Mouse (Mus musculus): Measurements from ENCODE around the gene Zfp385b.
A peak's percentile ranks its signal among the peaks of the same experiment; 100 is the strongest.
"Not testable (repeated sequence)": the region's sequence is repeated elsewhere in the genome, so short reads cannot be mapped to it uniquely, and the experiment has no call there.

The Zfp385b gene

DNA sequence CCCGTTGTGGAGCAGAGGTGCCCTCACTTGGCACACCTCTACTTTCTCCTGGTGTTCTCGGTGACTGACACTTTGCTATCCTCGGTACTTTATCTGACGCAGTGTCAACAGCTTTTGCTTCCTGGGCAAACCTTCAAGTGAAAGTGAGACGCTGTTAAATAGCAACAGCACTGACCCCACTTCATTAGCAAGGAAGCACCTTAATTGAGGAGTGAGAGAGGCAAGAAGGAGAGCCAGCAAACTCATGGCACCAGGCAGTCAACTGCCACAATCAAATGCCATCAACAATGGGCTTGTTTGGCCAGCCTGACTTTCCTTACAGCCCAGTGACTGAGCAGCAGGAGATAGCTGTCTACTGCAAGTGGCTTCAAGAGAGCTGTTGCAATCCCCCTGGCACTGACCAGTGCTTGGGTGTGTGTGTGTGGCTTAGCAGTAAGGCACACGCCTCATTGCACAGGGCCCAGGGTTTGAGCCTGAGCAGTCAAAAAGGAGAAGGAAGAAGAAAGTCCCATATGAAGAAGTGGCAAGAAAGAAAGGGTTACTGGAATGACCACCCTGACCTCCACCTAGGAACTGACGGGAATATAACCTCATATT lies 365.0 kb downstream of the Zfp385b start:
- no peak for DNase-seq

DNA sequence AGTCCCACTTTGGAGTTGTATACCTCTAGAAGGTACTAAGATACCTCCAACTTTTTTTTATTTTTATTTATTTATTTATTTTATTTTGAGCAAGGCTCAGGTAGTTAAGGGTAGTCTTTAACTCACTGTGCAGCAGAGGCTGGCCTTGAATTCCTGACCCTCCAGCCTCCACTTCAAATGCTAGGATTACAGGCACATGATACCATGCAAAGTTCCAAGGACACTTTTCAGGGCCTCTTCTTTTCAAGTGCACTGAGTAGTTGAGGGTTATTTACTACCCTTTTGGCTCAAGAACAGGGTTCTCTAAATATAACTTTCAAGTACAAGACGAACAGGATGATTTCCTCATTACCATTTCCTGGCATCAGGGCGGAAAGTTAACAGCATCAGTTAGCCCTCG lies 365.7 kb downstream of the Zfp385b start:
- no peak for DNase-seq

DNA sequence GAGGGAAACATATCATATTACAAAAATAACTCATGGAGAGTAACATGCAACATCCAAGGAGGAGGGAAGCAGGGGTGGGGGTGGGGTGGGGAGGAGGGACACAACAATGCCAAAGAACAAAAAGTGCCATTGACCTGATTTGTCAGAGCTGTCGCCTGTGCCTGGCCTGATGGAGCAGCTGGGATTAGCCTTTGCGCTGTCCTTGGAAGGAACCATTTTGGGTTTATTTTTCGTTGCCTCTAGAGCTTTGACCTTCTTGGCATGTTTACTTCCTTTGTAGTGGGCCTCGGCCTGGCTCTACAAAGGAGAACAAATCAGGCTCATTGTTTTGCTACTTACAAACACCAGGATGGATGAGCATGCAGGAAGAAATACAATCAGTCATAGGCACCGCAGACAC lies 369.4 kb downstream of the Zfp385b start:
- DNase-seq: not testable (repeated sequence)

DNA sequence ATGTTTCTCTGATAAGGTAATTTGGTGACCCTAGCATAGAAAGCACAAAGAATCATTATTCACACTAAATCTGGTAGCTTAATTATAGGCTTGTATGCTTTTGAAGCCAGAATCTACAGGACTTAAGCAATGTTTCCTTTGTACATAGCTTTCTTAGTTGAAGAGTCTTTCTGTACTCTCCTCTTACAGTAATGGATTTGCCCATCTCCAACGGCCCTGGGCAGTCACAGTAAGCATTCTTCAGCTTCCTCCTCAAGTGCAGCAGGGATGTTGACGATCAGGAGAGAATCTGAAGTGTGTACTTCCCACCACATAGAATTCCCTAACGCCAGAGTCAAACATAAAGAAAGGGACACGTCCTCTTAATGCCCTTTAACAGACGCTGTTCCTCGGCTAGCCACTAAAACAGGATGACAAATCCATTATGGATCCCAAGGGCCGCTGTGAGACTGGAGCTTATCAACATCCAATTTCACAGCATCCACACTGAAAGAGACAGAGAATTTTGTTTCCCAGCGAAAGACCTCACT lies 370.4 kb downstream of the Zfp385b start:
- no peak for DNase-seq

DNA sequence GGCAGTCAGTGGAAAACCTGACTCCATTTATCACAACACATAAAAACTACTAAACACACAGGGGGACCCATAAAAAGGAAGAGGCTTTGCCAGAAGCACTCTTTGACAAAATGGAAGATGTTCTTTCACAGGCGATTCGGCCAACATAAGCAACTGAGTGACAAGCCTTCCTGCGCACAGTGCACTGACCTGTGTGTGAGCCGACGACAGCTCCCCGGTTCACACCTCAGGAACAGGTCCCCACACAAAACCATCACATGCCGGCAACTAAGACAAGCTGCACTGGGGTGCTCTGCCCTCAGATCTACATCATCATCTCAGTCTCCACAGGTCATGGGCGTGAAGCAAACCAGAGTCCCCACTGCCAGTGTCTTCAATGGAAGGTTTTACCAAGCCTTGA lies 375.2 kb downstream of the Zfp385b start:
- DNase-seq: no peak

DNA sequence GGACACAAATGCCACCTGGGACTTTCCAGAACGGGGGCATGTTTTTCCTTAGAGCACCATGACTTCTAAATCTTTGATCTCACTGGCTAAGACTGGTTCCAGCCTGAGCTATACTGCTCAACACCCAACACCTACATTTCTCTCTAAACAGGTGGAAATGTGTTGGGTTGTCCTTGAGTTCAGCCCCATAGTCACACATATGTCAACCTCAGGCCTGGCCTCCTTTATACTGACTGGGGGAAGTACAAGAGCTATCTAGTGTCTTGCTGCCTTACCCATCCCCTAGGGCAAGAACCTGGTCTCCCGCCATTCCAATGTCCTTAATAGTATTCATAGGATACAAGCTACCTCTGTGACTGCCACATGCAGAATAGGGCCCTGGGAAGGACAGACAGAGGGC lies 378.8 kb downstream of the Zfp385b start:
- no peak for DNase-seq

DNA sequence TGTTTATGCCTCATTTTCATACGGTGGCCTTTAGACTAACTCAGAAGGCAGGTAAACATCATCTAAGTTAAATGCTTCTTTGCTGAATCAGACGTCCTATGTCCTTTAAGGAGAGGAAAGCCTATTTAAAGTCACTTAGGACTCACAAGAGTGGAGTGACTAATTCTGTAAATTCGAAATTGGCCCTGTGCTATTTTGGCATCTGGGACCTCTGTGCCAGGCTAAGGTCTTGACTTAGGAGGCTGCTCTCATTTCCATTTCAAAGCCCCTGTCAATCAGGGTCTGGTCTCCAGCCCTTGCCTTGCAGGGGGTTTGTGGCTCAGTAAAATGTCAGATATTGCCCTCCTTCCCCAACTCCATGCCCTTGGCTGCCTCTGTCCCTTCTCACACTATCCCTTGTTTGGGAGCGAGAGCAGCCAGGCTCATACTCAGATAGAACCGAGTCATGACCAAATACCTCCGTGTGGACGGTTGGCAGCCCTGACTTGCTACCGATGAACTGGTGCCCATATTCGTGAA lies 383.1 kb downstream of the Zfp385b start:
- DNase-seq: no peak

DNA sequence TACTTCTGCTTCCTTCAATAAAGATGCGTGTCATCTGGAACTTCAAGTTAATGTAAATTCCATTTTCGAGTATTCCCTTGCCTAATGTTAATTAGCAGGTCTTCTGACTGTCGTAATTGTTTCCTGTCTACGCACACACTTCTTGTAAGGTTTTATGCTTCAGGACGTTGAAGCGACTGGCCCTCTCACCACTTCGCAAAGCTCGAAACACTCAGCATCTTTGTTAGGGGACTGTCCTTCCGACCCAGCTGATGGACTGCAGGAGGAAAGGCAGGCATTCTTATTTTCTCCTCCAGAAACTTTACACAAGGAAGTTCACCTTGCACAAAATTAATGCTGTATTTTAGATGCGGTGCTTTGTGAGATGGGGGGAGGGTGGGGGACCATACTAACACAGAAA lies 400.0 kb downstream of the Zfp385b start:
- no peak for DNase-seq

DNA sequence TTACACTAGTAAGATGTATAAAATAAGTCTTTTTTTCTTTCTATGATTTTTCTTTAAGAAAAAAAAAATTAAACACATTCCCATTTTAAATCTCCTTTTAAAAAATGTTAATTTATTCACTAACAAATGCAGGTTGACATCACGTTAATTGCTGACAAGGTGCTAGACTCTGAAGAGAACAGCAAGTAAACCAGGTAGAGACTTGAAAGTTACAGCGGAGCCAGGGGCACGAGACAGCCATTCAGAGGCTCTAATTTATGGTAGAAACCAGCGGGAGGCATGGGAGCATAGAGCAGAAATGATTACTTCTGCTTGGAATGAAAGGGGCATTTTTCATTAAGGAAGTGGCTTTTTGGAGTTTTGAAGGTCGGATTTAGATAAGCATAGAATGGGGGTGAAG lies 401.4 kb downstream of the Zfp385b start:
- DNase-seq: no peak

DNA sequence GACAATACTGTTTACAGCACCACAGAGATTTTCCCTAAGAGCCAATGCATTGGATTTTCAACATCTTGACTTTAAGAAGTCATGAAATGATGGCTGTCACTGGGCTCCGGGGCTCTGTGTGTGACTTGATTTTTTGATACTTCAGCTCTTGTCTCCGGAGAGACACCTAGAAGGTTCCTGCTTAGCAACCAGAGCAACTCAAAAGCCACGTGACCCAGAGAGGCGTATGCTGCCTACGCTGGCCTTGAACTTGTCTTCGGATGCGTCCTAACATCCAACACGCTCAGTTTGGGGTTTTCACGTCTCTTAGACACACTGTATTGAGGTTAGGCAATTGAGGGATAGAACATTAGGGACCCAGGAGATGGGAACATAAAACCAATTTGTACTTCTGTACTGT lies 407.3 kb downstream of the Zfp385b start:
- DNase-seq: no peak

DNA sequence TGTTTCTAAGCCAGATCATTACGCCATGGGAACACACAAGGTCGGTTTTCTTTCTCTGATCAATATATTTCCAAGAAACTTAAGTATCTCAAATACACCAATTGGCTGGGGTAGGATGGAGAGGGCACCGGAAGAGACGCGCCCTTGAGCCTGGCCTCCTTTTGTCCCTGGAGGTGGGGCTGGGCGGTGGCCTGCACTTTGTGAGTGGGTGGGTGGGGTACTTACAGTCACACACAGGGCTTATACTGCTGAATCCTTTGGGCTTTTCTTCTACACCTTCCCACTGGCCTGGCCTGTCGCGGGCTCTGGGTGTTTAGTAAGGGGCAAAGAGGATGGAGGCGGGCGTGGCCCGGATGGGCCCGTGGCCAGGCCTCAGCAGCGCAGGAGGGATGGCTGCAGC lies 407.8 kb downstream of the Zfp385b start:
- DNase-seq: no peak

DNA sequence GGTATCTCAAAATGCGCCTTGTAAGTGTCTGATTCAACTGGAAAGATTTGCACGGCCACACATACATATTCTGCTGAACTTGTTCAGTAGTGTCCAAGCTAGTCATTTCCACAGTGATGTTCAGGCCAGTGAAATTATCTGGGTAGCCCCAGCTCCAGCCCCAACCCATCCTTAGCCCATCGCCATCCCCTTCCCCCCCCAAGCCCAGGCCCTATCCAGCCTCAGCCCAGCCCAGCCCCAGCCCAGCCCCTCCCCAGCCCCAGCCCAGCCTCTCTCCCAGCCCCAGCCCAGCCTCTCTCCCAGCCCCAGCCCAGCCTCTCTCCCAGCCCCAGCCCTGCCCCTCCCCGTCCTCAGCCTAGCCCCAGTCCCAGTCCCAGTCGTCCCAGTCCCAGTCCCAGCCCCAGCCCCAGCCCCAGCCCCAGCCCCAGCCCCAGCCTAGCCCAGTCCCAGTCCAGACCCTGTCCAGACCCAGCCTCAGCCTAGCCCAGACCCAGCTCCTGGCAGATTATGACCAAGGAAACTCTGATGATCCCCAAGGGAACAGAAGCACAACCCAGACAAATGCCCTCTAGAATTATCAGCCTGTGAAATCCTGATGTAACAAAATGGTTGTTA lies 409.8 kb downstream of the Zfp385b start:
- no peak for DNase-seq

DNA sequence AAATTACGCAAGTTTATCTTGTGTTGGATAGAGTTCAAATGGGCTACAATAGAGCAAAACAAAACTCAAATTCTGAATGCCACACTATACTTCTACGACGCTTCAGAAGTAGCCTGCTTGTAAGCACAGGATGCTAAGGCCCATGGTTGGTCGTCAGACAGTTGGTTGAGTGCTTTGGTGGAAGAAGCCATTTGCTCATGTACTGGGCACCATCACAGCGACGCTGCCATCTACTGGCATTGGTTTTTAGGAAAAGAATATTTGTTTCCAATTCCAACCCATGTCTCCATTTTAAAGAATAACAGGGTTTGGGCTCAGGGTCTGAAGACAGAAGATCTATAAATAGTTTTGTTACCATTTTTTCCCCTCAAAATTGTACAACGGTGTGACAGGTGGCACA lies 410.5 kb downstream of the Zfp385b start:
- peak; percentile 12 for DNase-seq

DNA sequence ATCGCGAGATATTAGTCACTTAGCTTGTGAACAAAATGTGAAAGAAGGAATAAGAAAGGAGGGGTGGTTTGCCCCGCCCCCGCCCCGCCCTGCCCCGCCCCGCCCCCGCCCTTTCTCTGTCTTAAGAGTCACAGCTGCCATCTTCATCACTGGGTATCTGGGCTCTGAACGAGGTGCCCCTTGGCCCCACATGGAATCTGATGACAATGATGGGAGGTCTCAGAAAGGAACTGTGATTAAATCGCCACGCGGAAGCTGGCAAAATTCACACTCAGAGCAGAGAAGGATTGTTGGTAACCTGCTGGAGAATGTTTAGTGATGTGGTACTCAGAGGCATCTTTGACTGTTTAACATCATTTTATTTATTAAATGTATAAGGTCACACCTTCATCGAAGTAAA lies 417.1 kb downstream of the Zfp385b start:
- DNase-seq: no peak

DNA sequence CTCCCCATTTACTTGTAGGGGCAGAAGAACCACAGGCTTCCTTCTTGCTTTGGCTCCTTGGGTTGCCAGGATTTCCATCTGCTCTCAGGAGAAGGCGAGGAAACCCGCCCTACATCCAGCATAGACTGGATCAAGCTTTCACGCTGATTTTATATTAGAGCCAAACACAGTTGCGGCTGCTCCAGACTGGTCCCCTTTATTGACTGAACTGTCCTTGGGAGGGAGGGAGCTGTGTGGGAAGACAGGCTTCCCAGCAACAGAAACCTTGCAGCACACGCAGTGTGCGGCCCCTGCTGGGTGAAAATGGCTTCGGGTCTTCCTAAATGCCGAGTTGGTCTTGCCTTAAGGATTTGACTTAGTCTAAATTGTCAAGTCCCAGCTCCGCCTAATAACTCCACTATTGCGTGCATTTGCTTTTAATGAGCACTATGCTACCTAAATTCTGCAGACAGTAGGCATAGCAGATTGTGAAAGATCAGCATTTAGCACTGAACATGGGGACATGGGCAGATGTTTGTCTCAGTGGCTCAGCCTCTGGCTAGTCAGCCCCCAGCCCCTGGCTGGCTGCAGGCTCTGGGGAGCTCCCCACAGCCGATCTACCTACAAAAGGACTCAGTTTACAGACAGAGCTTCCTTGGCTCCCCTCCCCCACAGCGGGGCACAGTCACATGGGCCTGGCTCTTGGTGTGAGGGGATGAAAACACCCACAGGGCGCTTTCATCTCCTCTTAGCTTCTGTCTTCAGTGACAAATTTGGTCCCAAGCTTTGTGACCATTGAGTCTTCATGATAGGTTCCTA lies 417.8 kb downstream of the Zfp385b start:
- no peak for DNase-seq

DNA sequence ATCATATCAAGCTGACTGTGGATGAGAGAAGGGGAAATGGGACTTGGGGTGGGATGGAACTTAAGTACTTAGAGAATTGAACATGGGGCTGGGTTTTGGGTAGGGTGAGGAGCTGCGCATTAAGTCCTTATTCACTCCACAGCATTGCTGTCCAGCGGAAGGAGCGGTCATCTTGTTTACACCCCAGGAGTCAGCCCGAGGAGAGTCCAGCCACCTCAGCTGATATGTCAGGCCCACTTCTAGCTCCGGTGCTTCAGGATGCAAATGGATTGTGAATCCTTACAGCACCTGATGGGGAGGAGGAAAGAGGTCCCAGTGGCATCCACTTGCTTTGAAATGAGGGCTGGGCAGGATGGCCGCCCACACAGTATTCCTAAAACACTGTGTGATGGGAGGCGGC lies 425.6 kb downstream of the Zfp385b start:
- DNase-seq: no peak

DNA sequence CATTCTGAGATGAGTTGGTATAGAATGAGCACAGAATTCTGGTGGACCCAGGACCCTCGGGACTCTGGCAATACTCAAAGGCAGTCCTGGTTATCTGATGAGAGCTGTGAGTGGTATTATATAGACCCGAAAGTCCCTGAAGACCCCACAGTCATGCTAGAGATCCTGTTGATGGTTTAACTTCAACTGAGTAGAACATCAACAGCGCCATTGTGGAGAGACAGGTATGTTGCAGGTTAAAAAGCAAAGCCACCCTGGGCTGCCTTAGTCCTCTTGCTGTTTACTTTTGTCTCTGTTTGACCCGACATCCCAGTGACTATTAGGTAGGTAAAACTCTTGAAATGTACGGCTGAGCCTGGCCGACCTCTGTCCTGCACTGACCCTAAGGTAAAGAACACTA lies 431.3 kb downstream of the Zfp385b start:
- DNase-seq: no peak

DNA sequence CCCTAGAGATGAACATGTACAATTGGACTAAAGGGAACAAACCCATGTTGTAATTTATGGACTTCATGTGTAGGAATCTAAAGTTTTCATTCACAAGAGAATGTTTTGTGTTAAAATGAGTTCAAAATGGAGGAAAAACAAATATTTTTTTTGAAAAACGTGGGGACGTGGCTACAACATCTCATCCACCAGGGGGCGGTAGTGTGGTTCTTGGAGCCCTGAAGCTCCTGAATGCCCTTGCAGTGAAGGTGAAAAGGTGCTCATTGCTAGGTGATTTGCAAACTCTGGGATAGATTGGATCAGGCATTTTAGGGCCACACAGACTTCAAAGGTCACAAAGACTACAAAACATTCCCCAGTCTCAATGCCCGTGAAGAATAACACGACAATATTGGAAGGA lies 432.9 kb downstream of the Zfp385b start:
- DNase-seq: peak; percentile 55

DNA sequence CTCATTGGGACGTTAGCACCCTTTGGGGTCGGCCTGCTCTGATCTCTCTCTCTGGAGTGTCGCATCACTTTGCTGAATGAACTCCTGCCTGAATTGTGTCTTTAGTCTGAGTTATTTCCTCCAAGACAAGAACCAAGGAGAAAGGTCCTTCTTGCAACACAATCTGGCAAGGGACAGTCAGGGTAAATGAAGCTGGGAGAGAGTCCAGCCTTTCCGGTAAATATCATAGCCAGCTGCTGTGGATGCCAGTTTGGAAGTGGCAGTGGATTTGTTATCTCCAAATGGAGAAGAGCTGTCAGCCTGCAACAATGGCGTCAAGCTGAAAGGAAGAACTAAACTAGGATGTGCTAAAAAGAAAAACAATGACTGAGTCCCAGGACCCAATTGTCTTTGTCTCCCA lies 436.7 kb downstream of the Zfp385b start:
- no peak for DNase-seq

DNA sequence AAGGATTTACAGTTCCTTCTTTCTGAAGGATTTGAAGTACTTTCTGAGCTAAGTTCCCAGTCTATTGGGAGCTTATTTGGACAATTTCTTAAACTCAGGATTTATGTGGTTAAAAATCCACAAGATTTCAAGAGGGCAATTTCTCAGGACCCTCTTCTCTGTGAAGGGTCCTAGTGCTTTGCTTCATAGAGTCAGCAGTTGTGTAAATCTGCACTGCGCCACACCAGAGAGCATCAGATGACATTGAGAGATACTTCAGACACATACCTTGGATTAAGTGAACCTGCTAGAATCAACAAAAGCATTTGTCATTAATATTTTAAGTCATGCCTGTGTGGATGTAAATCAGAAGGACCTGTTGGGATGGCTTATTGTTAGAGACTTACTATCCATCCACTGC lies 439.5 kb downstream of the Zfp385b start:
- DNase-seq: no peak

DNA sequence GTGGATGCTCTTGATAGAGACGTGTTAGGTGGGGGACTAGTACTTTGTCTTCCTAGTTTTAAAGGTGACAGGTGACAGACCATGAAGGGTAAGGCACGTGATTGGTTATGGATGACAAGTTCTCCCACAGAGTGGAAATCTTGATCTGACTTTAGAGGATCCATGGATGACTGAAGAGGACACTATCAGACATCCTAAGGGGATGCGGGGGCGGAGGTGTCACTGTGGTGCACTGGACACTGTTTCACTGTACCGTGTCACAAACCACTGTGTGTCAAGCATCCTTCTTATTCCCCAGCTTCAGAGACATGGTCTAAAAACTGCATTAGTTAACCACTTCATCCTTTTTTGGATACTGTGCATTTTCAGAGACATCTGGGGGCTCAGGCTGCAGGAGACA lies 440.1 kb downstream of the Zfp385b start:
- DNase-seq: no peak

DNA sequence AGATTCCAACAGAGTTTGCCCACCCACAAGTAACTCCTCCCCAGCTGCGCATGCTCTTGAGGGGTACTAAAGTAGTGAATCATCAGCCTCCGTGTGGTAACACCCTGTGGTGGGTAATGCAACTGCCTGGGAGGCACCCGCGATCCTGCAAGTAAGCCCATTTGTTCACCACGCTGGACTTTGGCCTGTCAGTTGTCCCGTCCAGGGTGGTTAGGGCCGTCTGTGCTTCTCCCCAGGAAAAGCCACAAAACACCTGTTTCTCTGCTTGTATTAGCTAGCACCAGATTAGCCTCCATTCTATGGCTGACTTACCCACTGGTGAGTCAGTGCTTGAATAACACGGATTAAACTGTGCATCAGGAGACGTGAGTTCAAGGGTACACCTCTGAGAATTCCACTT lies 442.6 kb downstream of the Zfp385b start:
- no peak for DNase-seq

DNA sequence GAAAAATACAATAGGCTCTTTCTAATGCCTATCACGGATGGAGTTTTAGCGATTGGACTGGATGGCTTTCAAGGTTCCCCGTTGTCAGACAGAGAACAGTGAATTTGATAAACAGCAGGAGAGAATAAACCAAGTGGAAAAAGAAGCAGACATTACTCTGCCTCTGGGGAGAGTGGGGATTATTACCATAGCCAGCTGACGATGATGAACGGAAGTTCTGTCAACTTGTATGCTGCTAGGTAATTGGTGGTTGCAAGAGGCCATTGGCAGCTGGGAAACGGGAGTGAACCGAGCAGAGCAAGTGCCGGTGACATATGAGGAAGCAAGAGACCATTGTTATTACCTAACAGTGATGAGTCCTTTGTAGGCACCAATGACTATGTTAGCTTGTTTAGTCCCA lies 444.3 kb downstream of the Zfp385b start:
- DNase-seq: no peak

DNA sequence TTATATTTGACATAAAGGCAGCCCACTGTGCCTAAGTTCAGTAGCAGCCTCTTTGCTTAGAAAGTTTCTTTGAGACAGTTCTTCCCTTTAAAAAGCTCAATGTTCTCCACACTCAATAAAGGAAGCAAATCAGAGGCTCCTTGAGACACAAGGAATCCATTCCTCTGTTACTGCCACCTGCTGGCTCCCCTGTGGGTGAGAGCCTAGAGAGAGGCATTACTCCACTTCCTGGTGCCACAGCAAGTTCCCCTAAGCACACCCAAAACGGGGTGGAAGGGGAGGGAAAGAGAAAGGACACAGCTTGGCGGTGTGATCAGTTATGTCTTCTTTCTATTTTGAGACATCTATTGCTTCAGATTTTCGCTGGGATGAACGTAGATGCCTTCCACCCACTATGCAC lies 450.3 kb downstream of the Zfp385b start:
- DNase-seq: no peak
